Mouse (Mus musculus): ENCODE data around the gene Wdr5. TPM values are rescaled to one million over a fixed set of nuclear protein-coding genes. Genes with fewer than 3 reads are reported as not detected.
A peak's percentile ranks its signal among the peaks of the same experiment; 100 is the strongest.
"Not testable (repeated sequence)": the region's sequence is repeated elsewhere in the genome, so short reads cannot be mapped to it uniquely, and the experiment has no call there.

Gene Wdr5
- polyA plus RNA-seq, 1 experiment = 27.2 TPM

DNA sequence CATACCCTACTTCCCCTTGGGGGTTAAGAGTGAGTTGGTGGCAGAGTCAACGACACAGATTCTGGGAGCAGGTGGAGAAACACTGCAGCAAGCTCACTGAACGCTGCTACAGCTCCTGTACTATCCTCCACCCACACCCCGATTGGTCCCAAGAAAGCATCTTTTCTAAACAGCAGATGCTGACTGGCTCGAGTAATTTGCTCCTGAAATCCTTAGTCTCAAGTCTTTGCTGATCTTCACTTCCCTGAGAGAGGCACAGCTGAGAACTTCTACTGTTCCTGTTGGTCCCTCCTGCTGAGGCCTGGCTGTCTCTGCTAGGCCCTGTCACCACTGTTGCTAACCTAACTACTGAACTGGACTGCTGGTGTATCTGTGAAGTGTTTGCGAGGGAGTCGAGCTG is 29.7 kb downstream of the Wdr5 start:
- Histone ChIP-seq H3K27ac (ENCODE audit: control insufficient read depth, insufficient read depth, low read depth, low read length) (no peak overlapping the region), H3K4me1 (ENCODE audit: control insufficient read depth, insufficient read depth, low read length) (peaks cover 7% of the 10 kb centered on the region), H3K4me3 (ENCODE audit: control insufficient read depth, low read depth, low read length) (no peak overlapping the region), H3K27me3 (ENCODE audit: control insufficient read depth, insufficient read depth, low read length) (no peaks in the 10 kb centered on the region), H3K36me3 (ENCODE audit: control insufficient read depth, insufficient read depth, low read length) (no peaks in the 10 kb centered on the region)
- no peak for TF ChIP-seq CTCF (IDR thresholded peaks at IDR 0.05; ENCODE audit: control insufficient read depth, insufficient read depth, insufficient replicate concordance, low read depth, low read length)
- TF ChIP-seq POLR2A (IDR thresholded peaks at IDR 0.05; ENCODE audit: control insufficient read depth, low read depth, low read length) = no peak

- not testable (repeated sequence) for H3K4me1 ChIP-seq (ENCODE audit: control insufficient read depth, insufficient read depth, low read length); H3K27me3 ChIP-seq (ENCODE audit: control insufficient read depth, insufficient read depth, low read length); H3K27ac ChIP-seq (ENCODE audit: control insufficient read depth, insufficient read depth, low read depth, low read length); H3K36me3 ChIP-seq (ENCODE audit: control insufficient read depth, insufficient read depth, low read length); H3K4me3 ChIP-seq (ENCODE audit: control insufficient read depth, low read depth, low read length)
Observed at GRCm38 (mm10) chr2:27545517-27545916, 30.6 kb downstream of the Wdr5 start.

DNA sequence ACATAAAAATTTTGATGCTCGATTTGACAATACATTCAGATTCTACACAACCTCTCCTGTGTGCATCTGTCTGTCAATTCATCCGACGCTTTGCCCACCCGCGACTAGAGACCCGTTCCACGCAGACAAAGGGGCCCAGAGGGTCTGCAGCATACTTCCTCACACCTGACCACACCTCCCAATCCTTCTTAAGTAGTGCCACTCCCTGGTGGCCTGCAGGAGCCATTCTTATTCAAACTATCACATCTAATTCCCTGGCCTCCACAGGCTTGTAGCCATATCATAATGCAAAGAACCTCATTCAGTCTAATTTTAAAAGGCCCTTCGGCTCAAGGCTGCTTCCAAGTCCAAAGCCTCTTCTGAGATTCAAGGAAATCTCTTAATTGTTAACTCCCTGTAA is 31.1 kb downstream of the Wdr5 start:
- not testable (repeated sequence) for H3K4me3 ChIP-seq (ENCODE audit: control insufficient read depth, low read depth, low read length); H3K27me3 ChIP-seq (ENCODE audit: control insufficient read depth, insufficient read depth, low read length); H3K36me3 ChIP-seq (ENCODE audit: control insufficient read depth, insufficient read depth, low read length); H3K4me1 ChIP-seq (ENCODE audit: control insufficient read depth, insufficient read depth, low read length); H3K27ac ChIP-seq (ENCODE audit: control insufficient read depth, insufficient read depth, low read depth, low read length)

DNA sequence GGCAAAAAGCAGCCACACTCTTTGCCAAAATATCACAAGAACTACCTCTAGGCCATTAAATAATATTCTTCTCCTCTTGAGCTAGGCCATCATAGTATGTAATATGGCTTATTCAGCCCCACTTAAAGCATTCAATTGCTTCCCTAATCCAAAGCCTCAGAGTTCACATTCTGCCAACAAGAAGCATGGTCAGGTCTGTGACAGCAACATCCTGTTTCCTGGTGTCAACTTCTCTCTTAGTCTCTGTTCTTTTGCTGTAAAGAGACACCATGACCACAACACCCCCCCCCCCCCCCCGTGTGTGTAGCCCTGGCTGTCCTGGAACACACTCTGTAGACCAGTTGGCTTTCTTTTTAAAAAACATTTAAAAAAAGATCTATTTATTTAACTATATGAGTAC is 32.4 kb downstream of the Wdr5 start:
- Histone ChIP-seq H3K36me3 (ENCODE audit: control insufficient read depth, insufficient read depth, low read length) (no peaks in the 10 kb centered on the region), H3K4me1 (ENCODE audit: control insufficient read depth, insufficient read depth, low read length) (no peaks in the 10 kb centered on the region)

DNA sequence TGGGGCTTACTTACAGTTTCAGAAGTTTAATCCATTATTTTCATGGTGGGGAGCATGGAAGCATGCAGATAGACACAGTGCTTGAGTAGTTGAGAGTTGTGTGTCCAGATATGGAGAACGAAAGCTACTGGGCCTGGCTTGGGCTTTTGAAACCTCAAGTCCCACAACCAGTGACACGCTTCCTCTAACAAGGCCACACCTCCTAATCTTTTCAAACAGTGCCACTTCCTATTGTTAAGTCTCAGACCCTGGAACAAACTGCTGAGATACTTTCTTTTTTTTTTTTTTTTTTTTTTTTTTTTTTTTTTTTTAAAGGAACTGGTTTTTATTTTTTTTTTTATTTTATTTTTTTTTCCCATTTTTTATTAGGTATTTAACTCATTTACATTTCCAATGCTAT is 33.0 kb downstream of the Wdr5 start:
- Histone ChIP-seq H3K27me3 (ENCODE audit: control insufficient read depth, insufficient read depth, low read length) (no peaks in the 10 kb centered on the region), H3K4me3 (ENCODE audit: control insufficient read depth, low read depth, low read length) (no peak overlapping the region)
- no peak for TF ChIP-seq POLR2A (IDR thresholded peaks at IDR 0.05; ENCODE audit: control insufficient read depth, low read depth, low read length)
- no peak for TF ChIP-seq CTCF (IDR thresholded peaks at IDR 0.05; ENCODE audit: control insufficient read depth, insufficient read depth, insufficient replicate concordance, low read depth, low read length)

More for the DNA sequence above, 32.4 kb downstream of the Wdr5 start:
- no peaks in the 10 kb centered on the region for H3K27me3 ChIP-seq (ENCODE audit: control insufficient read depth, insufficient read depth, low read length)
- TF ChIP-seq POLR2A (IDR thresholded peaks at IDR 0.05; ENCODE audit: control insufficient read depth, low read depth, low read length) (no peak), CTCF (IDR thresholded peaks at IDR 0.05; ENCODE audit: control insufficient read depth, insufficient read depth, insufficient replicate concordance, low read depth, low read length) (no peak)
- no peak overlapping the region for H3K4me3 ChIP-seq (ENCODE audit: control insufficient read depth, low read depth, low read length)
- H3K27ac ChIP-seq (ENCODE audit: control insufficient read depth, insufficient read depth, low read depth, low read length) = no peak overlapping the region

GRCm38 (mm10) chr2:27548664-27549369 is 33.9 kb downstream of the Wdr5 start:
- Histone ChIP-seq H3K4me3 (ENCODE audit: control insufficient read depth, low read depth, low read length) (no peak overlapping the region), H3K27me3 (ENCODE audit: control insufficient read depth, insufficient read depth, low read length) (no peaks in the 10 kb centered on the region), H3K4me1 (ENCODE audit: control insufficient read depth, insufficient read depth, low read length) (no peaks in the 10 kb centered on the region), H3K36me3 (ENCODE audit: control insufficient read depth, insufficient read depth, low read length) (no peaks in the 10 kb centered on the region), H3K27ac (ENCODE audit: control insufficient read depth, insufficient read depth, low read depth, low read length) (no peak overlapping the region)
- TF ChIP-seq CTCF (IDR thresholded peaks at IDR 0.05; ENCODE audit: control insufficient read depth, insufficient read depth, insufficient replicate concordance, low read depth, low read length) = no peak
- TF ChIP-seq POLR2A (IDR thresholded peaks at IDR 0.05; ENCODE audit: control insufficient read depth, low read depth, low read length) = no peak

More for the DNA sequence above, 33.0 kb downstream of the Wdr5 start:
- Histone ChIP-seq H3K27ac (ENCODE audit: control insufficient read depth, insufficient read depth, low read depth, low read length) (no peak overlapping the region), H3K4me1 (ENCODE audit: control insufficient read depth, insufficient read depth, low read length) (no peaks in the 10 kb centered on the region), H3K36me3 (ENCODE audit: control insufficient read depth, insufficient read depth, low read length) (no peaks in the 10 kb centered on the region)

DNA sequence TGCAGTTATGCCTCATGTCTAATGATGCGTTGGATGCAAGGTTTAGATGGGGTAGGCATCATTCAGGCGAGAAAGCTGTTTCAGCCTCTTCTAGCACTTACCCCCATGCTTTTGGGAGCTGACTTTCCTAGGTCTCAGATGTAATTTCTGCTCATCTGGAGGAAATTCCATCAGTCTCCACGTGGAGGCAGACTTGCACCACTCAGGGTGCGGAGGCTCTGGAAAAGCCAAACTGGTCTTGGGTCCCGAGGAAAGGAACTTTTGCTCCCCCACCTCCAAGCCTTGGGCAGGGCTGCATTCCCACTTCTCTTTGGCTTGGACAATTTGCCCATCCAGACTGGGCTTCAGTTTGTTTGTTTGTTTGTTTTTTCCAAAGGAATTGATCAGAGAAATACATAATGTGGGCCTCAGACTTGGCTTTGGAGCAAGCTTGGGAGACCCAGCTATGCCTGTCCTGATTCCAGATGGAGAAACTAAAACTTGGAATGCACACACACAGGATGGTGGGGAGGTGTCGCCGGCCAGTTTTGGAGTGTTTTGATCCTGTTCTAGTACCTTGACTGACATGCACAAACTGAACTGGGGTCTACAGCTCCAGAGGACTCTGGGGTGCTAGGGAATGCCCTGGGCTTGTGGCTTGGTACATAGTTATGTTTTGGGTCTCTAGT is 37.8 kb downstream of the Wdr5 start:
- Histone ChIP-seq H3K27ac (ENCODE audit: control insufficient read depth, insufficient read depth, low read depth, low read length) (no peak overlapping the region), H3K4me1 (ENCODE audit: control insufficient read depth, insufficient read depth, low read length) (peaks cover 4% of the 10 kb centered on the region), H3K27me3 (ENCODE audit: control insufficient read depth, insufficient read depth, low read length) (no peaks in the 10 kb centered on the region), H3K4me3 (ENCODE audit: control insufficient read depth, low read depth, low read length) (no peak overlapping the region), H3K36me3 (ENCODE audit: control insufficient read depth, insufficient read depth, low read length) (no peaks in the 10 kb centered on the region)
- peak; percentile 67; the same call in 1 of the 2 replicates for TF ChIP-seq CTCF (IDR thresholded peaks at IDR 0.05; ENCODE audit: control insufficient read depth, insufficient read depth, insufficient replicate concordance, low read depth, low read length)
- no peak for TF ChIP-seq POLR2A (IDR thresholded peaks at IDR 0.05; ENCODE audit: control insufficient read depth, low read depth, low read length)
